Mouse (Mus musculus) midbrain, embryonic 11.5 days (tissue): ENCODE measurements around the gene Myb. TPM values are rescaled to one million over a fixed set of nuclear protein-coding genes. Genes with fewer than 3 reads are reported as not detected.

Experiments used
- ATAC-seq: fragments of 200-750 bp; cut with Nextera tagmentation; 2 replicates; pipeline ENCODE4 v1.8.0; 2017; ENCODE audit warnings: moderate TSS enrichment, moderate library complexity; ENCODE audit not compliant: low FRiP score
- DNase-seq: peaks from one replicate; pipeline ENCODE4 v3.0.0; 2015; ENCODE audit warnings: low spot score; ENCODE audit errors: missing footprints
- H3K27ac ChIP-seq: fragments of 300-500 bp; sonication (generic); 2 replicates; pipeline ENCODE4 v1.5.1; 2014; ENCODE audit warnings: low read depth, low read length
- H3K27me3 ChIP-seq: fragments of 300-500 bp; sonication (generic); 2 replicates; pipeline ENCODE4 v1.6.1; 2014; ENCODE audit warnings: mild to moderate bottlenecking, low read length, moderate library complexity, mixed read lengths; ENCODE audit not compliant: control insufficient read depth, insufficient read depth
- H3K36me3 ChIP-seq: fragments of 300-500 bp; sonication (generic); 2 replicates; pipeline ENCODE4 v1.6.1; 2014; ENCODE audit warnings: mild to moderate bottlenecking, low read length, moderate library complexity, mixed read lengths; ENCODE audit not compliant: control insufficient read depth, insufficient read depth
- H3K4me1 ChIP-seq: fragments of 300-500 bp; sonication (generic); 2 replicates; pipeline ENCODE4 v1.6.1; 2014; ENCODE audit warnings: low read length; ENCODE audit not compliant: control insufficient read depth, insufficient read depth
- H3K4me2 ChIP-seq: fragments of 300-500 bp; sonication (generic); 2 replicates; pipeline ENCODE4 v1.6.1; 2014; ENCODE audit warnings: mild to moderate bottlenecking, moderate library complexity
- H3K4me3 ChIP-seq: fragments of 300-500 bp; sonication (generic); 2 replicates; pipeline ENCODE4 v1.5.1; 2014; ENCODE audit warnings: low read depth, low read length
- H3K9ac ChIP-seq: fragments of 300-500 bp; sonication (generic); 2 replicates; pipeline ENCODE4 v1.6.1; 2014; ENCODE audit warnings: low read length
- H3K9me3 ChIP-seq: fragments of 300-500 bp; sonication (generic); 2 replicates; pipeline ENCODE4 v1.6.1; 2016; ENCODE audit warnings: low read length; ENCODE audit not compliant: control insufficient read depth
- whole genome bisulfite sequencing: fragments of 180-500 bp; shearing (Covaris S2); extraction: QIAGEN DNeasy Blood & Tissue Kit; methylation state at CpG from one replicate; pipeline ENCODE4 v1.1.7; 2014; 5-methylcytosine and 5-hydroxymethylcytosine counted together
- polyA plus RNA-seq: library from polyadenylated mRNA; unstranded; fragments of >200 nt; fragmentation: Nextera tagmentation; extraction: Ambion mirVana; gene quantifications from 2 replicates; pipeline ENCODE4 v1.2.1, GENCODE M21; 2014

Gene Myb
- polyA plus RNA-seq, 1 experiment from 2014 or later: 8.5 TPM

GRCm38 (mm10) chr10:21161359-21162094 lies 743 bp upstream of the Myb start:
- Histone ChIP-seq H3K4me2 (peak overlapping the region; percentile 98), H3K27ac (no peak overlapping the region), H3K4me1 (peaks cover 8% of the 10 kb centered on the region), H3K9me3 (no peaks in the 10 kb centered on the region), H3K4me3 (peak overlapping the region; percentile 51), H3K27me3 (peaks cover 17% of the 10 kb centered on the region), H3K36me3 (no peaks in the 10 kb centered on the region), H3K9ac (peak overlapping the region; percentile 77)
- DNase-seq (peak; percentile 95), ATAC-seq (peak; percentile 35; the same call in 1 of the 2 replicates)
- 3% methylated on average over 20 of the region's 20 CpGs for WGBS

GRCm38 (mm10) chr10:21159697-21160394 lies 938 bp downstream of the Myb start:
- Histone ChIP-seq H3K9me3 (no peaks in the 10 kb centered on the region), H3K4me2 (peak overlapping the region; percentile 98), H3K27ac (no peak overlapping the region), H3K4me1 (peaks cover 8% of the 10 kb centered on the region), H3K36me3 (no peaks in the 10 kb centered on the region), H3K9ac (peak overlapping the region; percentile 77), H3K4me3 (peak overlapping the region; percentile 51), H3K27me3 (peaks cover 17% of the 10 kb centered on the region)
- peak; percentile 39 for ATAC-seq
- DNase-seq: peak; percentile 97
- WGBS: under 1% methylated on average over 44 of the region's 44 CpGs

DNA sequence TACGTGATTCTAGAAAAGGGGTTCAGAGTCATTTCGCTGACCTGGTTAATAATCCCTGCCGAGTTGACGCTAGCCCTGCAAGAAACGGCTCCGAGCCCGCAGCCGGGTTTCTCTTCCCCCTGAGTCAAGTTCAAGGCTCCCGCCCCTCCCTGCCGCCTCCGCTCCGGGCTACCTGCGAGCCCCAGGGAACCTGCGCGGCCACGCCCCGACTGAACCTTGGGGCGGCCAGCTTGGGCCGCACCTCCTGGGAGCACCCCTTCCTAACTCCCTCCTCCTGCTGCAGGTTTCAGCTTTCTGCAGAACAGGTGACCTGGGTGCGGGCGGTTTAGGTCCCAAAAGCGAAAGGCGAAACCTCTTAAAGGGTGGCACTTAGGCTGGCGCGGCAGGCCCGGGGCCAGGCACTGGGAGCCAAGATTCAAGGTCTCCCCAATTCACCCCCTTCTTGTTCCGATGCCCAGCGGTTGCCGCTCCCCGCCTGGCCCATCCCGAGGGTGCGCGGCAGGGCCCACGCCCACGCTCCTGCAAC lies 1.8 kb downstream of the Myb start:
- no peaks in the 10 kb centered on the region for H3K36me3 ChIP-seq
- H3K27ac ChIP-seq: no peak overlapping the region
- under 1% methylated on average over 35 of the region's 35 CpGs for WGBS
- H3K27me3 ChIP-seq: peaks cover 17% of the 10 kb centered on the region
- H3K4me2 ChIP-seq: peak overlapping the region; percentile 98
- peaks cover 8% of the 10 kb centered on the region for H3K4me1 ChIP-seq
- no peaks in the 10 kb centered on the region for H3K9me3 ChIP-seq
- ATAC-seq (no peak), DNase-seq (peak; percentile 94)
- H3K9ac ChIP-seq: peak overlapping the region; percentile 77
- peak overlapping the region; percentile 51 for H3K4me3 ChIP-seq

DNA sequence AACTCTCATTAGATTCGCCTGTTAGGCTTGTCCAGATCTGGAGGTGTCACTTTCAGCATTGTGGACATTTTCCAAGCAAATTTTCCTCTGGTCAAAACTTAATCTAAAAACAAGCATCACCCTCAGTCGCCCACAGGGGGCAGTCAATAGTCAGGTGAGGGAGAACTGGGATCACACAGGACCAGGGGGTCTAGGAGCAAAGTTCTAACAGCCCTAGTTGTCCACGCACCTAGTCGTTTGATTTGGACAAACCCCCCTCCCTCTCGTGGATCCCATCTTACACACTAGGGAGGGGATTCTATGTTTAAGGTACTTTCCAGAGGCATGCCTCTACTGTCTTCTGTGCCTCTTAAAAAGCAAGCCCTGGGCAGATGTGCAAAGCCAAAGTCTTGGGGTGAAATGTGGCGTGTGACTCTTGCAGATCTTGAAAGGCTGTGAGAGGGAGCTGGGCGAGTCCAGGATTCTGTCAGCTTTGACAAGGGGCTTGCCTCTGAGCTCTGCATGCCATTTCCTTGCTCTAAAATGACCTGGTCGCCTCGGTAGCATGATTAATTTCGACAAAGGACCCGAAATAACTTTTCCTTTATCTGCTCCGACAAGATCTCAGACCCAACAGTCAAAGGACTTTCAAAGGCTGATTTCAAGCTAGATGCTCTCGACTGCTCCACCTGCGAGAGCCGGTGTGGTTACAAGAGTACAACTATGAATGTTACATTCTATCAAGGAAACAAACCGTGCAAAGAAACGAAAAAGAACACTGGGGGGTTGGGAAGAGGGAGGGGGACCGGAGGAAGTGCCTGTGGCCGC lies 2.5 kb downstream of the Myb start:
- DNase-seq: peak; percentile 92
- Histone ChIP-seq H3K36me3 (no peaks in the 10 kb centered on the region), H3K9me3 (no peaks in the 10 kb centered on the region), H3K27me3 (peaks cover 17% of the 10 kb centered on the region), H3K4me1 (peaks cover 8% of the 10 kb centered on the region), H3K4me2 (peak overlapping the region; percentile 98), H3K27ac (no peak overlapping the region), H3K9ac (no peak overlapping the region; the same call in 1 of the 2 replicates), H3K4me3 (peak overlapping the region; percentile 51)
- no peak for ATAC-seq
- 4% methylated on average over 19 of the region's 19 CpGs for WGBS

- DNase-seq (no peak), ATAC-seq (no peak)
- WGBS: 70% methylated on average over 5 of the region's 5 CpGs
Measured at GRCm38 (mm10) chr10:21156953-21157499, 3.8 kb downstream of the Myb start.

GRCm38 (mm10) chr10:21156416-21156815 lies 4.4 kb downstream of the Myb start:
- 93% methylated on average over 3 of the region's 3 CpGs for WGBS
- Histone ChIP-seq H3K4me2 (no peak overlapping the region), H3K36me3 (0 out of 2 replicates have a peak, but pooled peaks cover 2% of the 10 kb centered on the region)

More at GRCm38 (mm10) chr10:21156953-21157499, 3.8 kb downstream of the Myb start:
- peaks cover 15% of the 10 kb centered on the region for H3K27me3 ChIP-seq
- no peak overlapping the region for H3K27ac ChIP-seq
- H3K4me3 ChIP-seq: no peak overlapping the region
- H3K4me1 ChIP-seq: peaks cover 8% of the 10 kb centered on the region
- H3K9ac ChIP-seq: no peak overlapping the region
- 0 out of 2 replicates have a peak, but pooled peaks cover 2% of the 10 kb centered on the region for H3K36me3 ChIP-seq
- no peak overlapping the region for H3K4me2 ChIP-seq
- H3K9me3 ChIP-seq: no peaks in the 10 kb centered on the region

DNA sequence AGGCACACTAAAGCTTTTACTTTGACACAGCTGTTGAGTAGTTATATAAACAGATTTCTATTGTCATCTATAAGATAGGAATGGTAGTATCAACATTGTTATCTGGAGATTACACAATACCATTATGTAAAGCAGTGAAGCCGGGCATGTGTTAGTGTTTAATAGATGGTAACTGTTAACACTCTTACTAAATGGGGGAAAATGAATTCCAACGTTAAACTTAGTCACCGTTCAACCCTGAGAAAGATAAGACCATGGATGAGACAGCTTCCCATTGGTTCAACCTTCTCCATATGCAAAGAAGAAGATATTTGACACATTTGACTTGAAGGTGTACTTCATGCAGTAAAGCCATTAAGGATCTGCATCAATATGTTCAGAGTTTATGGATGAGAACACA lies 5.9 kb downstream of the Myb start:
- ATAC-seq: no peak
- Histone ChIP-seq H3K27me3 (peaks cover 10% of the 10 kb centered on the region), H3K4me3 (no peak overlapping the region), H3K9ac (no peak overlapping the region), H3K9me3 (no peaks in the 10 kb centered on the region), H3K27ac (no peak overlapping the region), H3K4me2 (no peak overlapping the region), H3K36me3 (0 out of 2 replicates have a peak, but pooled peaks cover 2% of the 10 kb centered on the region), H3K4me1 (peaks cover 8% of the 10 kb centered on the region)
- no peak for DNase-seq
- 87% methylated on average over 3 of the region's 3 CpGs for WGBS

More at GRCm38 (mm10) chr10:21156416-21156815, 4.4 kb downstream of the Myb start:
- Histone ChIP-seq H3K4me3 (no peak overlapping the region), H3K9ac (no peak overlapping the region), H3K27ac (no peak overlapping the region), H3K27me3 (peaks cover 10% of the 10 kb centered on the region), H3K9me3 (no peaks in the 10 kb centered on the region), H3K4me1 (peaks cover 8% of the 10 kb centered on the region)
- no peak for DNase-seq
- no peak for ATAC-seq

- Histone ChIP-seq H3K9me3 (no peaks in the 10 kb centered on the region), H3K36me3 (0 out of 2 replicates have a peak, but pooled peaks cover 2% of the 10 kb centered on the region), H3K4me2 (no peak overlapping the region), H3K4me1 (peaks cover 3% of the 10 kb centered on the region; the same call in 1 of the 2 replicates), H3K4me3 (no peak overlapping the region), H3K27me3 (peaks cover 4% of the 10 kb centered on the region), H3K9ac (no peak overlapping the region), H3K27ac (no peak overlapping the region)
- DNase-seq (no peak), ATAC-seq (no peak)
- 89% methylated on average over 4 of the region's 4 CpGs for WGBS
Measured at GRCm38 (mm10) chr10:21153433-21153832, 7.4 kb downstream of the Myb start.
